Mouse (Mus musculus): ENCODE results near the gene Mchr1.

DNA sequence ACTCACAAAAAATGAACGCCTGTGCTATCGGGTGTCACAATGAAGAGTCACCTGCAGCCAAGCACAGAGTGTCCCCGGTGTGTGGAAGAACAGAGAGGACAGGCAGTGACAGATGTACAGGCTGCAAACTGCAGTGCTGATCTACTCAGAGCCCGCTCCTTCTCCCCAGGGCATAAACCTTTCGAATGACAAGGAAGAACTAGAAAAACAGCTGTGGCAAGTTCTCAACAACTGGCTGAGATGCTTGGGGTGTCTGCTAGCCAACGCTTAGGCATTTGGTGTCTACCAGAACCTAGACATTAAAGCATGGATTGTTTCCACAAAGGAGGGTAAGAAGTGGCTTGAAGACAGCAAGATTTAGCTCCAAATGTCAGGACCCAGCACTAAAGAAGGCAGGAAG lies 9.6 kb upstream of the Mchr1 start:
- TF ChIP-seq POLR2A (IDR thresholded peaks at IDR 0.05; ENCODE audit: insufficient read depth, low read depth, low read length) (no peak), CTCF (IDR thresholded peaks at IDR 0.05) (no peak), EP300 (IDR thresholded peaks at IDR 0.05; ENCODE audit: insufficient read depth, low read depth, low read length) (no peak)

All from heart, adult 2 months (tissue).